Mouse (Mus musculus) CH12F3 (cell line): ENCODE results near the gene Sntb2.
"Not testable (repeated sequence)": the region's sequence is repeated elsewhere in the genome, so short reads cannot be mapped to it uniquely, and the experiment has no call there.

Experiments used
- in situ Hi-C: fragments of 300-500 bp; cut with MboI; formaldehyde crosslinking; loops from 2 replicates; pipeline ENCODE4 v1.14.3; 2020; ENCODE audit warnings: low sequenced_read_pairs

Gene Sntb2

DNA sequence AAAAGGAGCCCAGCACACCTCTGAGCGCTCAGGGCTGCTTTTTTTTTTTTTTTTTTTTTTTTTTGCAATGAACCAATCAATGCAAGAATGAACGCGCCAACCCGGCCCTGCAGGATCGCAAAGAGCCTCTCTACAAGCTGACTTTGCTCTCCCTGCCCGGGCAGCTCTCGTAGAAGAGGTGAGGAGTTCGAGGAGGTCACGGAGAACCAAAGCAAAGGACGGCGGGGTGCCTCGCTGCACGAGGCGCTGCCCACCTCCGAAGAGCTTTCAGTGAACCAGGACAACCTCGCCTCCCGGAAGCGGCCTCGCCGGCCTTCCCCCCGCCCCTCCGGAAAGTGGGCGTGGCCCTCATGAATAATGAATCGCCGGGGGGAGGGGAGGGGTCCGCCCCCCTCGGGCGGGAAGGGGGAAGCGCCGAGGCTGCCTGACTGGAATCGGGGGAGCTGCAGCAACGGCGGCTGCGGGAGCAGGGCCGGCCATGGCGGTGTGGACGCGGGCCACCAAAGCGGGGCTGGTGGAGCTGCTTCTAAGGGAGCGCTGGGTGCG lies at the start of gene Sntb2:
Gene Sntb2, plus strand, starts transcription at position 427 of the 546 bp plus-strand sequence.
- in situ Hi-C loops: no loop called here

DNA sequence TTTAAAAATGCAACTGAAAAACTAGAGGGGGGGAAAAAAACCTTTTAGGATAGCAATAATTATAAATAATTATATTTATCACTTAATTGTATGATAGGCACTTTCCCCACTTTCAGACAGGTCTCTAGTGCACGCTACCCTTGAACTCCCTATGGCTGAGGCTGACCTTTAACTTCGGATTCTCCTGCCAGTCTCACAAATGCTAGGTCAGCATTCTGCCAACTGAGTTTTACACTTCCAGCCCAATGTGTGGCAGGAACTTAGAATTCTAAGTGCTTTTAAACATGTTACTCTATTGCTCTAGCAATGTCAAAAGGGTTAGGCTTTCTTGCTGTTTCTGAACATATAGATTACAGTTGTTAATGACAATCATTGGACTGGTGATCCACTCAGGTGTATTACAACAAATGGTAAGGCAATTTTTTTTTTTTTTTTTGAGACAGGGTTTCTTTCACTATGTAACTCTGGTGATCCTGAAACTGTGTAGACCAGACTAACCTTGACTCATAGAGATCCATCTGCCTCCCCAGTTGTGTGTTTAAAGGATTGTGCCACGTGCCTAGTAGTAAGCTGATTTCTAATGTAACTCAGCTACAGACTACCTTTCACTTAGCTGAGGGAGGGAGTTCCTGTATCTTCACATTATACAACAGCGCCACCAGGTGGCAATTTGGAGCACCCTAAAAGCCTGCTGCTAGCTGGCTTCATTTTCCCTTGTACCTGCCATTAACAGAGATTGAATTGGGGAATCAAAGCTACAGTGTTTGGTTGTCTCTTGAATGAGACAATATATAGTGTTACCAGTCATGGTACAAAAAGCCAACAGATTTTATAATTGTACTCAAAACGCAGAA lies 48.0 kb upstream of the Sntb2 start:
- in situ Hi-C loops: loop anchor here (5.0 kb wide), 1 partner anchor 190 kb away; no protein-coding TSS in a partner anchor

- in situ Hi-C loops: loop anchor here (5.0 kb wide), 1 partner anchor 192 kb away; no protein-coding TSS in a partner anchor
These were observed 46.7 kb upstream of the Sntb2 start for GRCm38 (mm10) chr8:106888803-106889202.

DNA sequence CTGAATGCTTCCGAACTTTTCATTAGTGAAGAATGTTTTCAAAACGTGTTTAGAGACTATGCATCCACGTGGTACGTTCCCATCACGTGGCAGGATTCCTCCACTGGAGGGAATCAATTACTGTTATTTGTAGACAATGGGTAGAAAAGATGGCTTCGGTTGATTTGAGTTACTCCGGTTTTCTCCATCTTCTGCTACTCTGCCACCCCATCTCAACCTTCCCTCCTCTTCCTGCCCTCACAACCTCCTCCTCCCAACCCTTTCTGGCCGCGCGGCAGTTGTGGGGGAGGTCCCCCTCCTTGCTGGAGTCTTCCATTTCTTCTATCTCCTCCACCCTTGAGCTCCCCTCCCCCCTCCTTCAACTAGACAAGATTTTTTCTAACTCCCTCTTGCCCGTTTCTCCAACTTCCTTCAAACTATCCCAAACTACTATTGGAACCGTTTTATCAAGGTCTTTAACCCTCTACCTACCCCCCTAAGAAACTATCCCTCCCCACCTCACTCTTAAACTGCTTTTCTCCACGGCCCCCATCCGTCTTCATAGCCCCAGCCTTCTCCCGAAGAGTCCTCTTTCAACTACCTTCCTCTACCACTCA lies 43.2 kb upstream of the Sntb2 start:
- in situ Hi-C loops: no loop called here

- in situ Hi-C loops: no loop called here
These were observed 42.6 kb upstream of the Sntb2 start for GRCm38 (mm10) chr8:106892806-106893451.

DNA sequence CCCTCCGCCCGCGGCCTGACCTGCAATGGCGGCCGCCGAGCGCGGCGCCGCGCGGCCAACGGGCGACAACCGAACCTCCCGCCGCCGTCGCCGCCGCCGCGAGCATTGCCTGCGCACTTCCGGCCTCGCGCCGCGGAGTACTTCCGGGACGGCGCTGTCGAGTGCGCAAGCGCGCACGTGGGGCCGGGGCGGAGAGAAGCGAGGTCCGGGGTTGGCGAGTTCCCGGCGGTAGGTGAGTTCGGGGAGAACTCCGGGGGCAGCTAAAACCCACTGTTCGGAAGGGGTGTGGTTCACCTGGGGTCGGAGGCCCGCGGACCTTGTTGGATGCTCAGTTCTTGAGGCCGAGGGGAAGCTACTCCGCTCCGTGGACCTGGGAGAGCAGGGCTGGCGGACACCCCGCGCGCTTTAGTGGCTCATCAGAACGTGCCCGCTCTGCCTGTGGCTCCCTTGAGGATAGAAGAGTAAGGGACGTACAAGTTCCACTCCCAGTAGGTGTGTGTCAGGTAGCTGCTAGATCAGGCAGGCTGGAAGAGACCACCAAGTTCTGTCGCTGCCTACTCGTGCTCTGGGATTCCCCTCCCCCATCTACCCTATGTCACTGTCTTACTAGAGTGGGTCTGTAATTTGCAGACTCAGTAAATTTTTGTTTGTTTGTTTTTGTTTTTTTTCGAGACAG lies 41.9 kb upstream of the Sntb2 start, which contains the start of gene Utp4:
Gene Utp4, plus strand, starts transcription at position 156 of the 676 bp plus-strand sequence.
- in situ Hi-C loops: no loop called here

GRCm38 (mm10) chr8:106899473-106899872 lies 36.1 kb upstream of the Sntb2 start:
- in situ Hi-C loops: no loop called here

GRCm38 (mm10) chr8:106905727-106906480 lies 29.6 kb upstream of the Sntb2 start:
- in situ Hi-C loops: no loop called here

DNA sequence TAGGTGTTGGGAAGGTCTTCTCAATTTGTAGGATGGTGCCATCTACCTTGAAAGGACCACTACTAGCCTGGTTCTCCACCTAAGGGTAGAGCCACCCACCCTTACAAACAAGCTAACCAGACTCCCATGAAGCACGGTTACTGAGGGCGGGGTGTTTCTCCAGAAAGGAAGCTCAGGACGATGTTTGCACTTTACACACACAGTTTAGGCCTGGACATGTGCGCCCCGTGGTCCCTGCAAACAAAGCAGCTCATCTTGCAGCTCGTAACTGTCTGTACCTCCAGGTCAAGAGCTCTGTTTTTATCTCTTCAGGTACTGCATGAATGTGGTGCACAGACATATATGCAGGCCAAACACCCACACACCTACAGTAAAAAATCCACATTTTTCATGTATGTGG lies 28.9 kb upstream of the Sntb2 start:
- in situ Hi-C loops: no loop called here

DNA sequence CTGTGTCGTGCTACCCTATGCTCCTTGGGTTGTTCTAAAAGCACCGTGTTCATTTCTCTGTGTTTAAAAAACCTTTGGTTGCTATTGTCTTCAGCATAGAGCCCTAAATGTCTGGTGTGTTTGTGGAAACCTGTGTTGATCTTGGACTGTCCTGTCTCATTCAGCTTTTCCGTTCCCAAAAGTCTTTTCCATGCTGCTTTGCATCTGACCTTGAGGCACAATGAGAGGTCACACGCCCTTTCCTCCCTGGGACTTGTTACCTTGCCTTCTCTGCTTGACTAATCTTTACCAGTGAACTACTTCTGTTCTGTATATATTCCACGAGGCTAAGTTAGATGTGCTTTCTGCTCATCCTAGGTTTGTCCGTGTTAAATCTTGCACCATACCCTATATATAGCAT lies 28.1 kb upstream of the Sntb2 start:
- in situ Hi-C loops: no loop called here

DNA sequence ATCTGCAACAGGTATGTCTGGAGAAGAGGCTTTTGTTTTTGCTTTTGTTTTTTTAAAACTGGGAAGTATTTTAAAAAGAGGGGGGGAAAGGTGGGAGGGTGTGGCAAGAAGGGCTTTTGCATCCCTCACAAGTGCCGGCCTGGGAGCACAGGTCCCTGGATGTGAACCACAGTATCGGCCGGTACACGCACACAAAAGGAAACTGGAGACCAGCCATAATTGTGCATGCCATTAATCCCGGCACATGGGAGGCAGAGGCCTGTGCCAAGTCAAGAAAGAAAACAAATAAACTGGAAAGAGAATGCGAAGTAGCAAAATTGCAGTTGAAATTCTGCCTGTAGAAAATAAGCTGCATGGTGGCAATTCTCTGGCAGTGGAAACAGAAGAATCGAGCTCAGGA lies 27.3 kb upstream of the Sntb2 start:
- in situ Hi-C loops: no loop called here

DNA sequence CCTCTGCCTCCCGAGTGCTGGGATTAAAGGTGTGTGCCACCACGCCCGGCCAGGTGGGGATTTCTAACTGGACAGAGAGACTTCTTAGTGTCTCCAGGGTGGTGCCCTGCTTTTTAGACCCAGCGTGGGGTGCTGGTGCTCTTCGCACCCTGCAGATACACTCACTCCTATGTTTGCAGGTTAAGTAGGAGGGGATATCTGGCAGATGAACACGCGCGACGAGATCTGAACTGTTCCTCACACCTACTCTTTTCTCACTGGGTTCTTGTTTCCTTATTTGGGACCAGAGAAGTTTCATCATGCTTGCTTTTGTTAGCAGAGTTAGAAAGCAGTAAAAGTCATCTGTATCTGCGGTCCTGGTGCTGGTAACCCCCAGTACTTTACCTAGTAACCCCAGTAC lies 21.9 kb upstream of the Sntb2 start:
- in situ Hi-C loops: no loop called here

- in situ Hi-C loops: no loop called here
These were observed 15.7 kb upstream of the Sntb2 start for GRCm38 (mm10) chr8:106919721-106920394.

GRCm38 (mm10) chr8:106920395-106920741 lies 15.2 kb upstream of the Sntb2 start:
- in situ Hi-C loops: no loop called here

DNA sequence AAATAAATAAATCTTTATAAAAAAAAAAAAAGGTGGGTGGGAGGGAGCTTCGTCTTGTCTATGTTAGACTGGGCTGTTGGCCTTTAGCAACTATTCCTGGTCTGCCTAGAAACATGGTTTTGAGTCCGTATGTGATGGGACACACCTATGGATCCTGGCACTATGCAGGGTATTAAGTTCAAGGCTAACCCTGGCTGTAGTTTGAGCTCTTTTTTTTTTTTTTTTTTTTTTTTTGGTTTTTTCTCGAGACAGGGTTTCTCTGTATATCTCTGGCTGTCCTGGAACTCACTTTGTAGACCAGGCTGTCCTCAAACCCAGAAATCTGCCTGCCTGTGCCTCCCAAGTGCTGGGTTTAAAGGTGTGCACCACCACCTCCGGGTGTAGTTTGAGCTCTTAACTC lies 11.5 kb upstream of the Sntb2 start:
- in situ Hi-C loops: no loop called here

DNA sequence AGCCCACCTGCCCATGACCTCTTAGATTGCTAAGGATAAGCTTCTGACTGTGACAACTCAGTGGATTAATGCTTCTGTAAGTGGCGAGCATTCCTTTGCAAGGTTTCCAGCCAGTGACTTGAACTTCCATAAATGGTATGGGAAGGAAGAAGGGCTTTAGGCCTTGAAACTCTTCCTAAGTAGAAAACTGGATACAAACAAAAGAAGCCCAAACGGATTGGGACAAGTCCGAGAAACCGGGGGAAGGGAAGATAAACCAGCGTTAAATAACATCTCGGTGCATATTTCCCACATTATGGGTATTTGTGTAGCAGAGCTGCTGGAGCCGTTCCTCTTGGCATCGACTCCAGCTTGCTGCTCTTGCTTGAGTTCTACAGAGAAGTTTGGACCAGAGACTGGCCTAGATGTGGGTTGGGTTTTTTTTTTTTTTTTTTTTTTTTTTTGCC lies 10.6 kb upstream of the Sntb2 start:
- in situ Hi-C loops: no loop called here

- in situ Hi-C loops: no loop called here
These were observed 10.1 kb upstream of the Sntb2 start for GRCm38 (mm10) chr8:106925446-106925845.

GRCm38 (mm10) chr8:106927247-106927646 lies 8.3 kb upstream of the Sntb2 start:
- in situ Hi-C loops: no loop called here

GRCm38 (mm10) chr8:106928182-106928581 lies 7.4 kb upstream of the Sntb2 start:
- in situ Hi-C loops: not testable (repeated sequence)
